Mouse (Mus musculus) layer of hippocampus, adult 2 months (tissue): ENCODE measurements at regions not wholly inside any gene's neighbourhood (a gene's known extent, or its start where the extent isn't known, plus 50 kb on each side); places are given as distances from the start of the nearest gene placed in this dataset.
A peak's percentile ranks its signal among the peaks of the same experiment; 100 is the strongest.

Experiments
- DNase-seq, 2 experiments: peaks; one replicate each; pipeline ENCODE4 v3.0.0; 2022; ENCODE audit warnings: low spot score in 2 of 2
- H3K27ac ChIP-seq: fragments of 200-600 bp; 2 replicates; pipeline ENCODE4 v1.8.1; 2022
- H3K4me3 ChIP-seq: fragments of 200-600 bp; 2 replicates; pipeline ENCODE4 v1.8.1; 2022; ENCODE audit warnings: mild to moderate bottlenecking
- CTCF ChIP-seq: fragments of 200-600 bp; conservative IDR thresholded peaks from 2 replicates; pipeline ENCODE4 v1.8.1; 2022; ENCODE audit warnings: antibody characterized with exemption, mild to moderate bottlenecking, moderate library complexity

GRCm38 (mm10) chr2:10861654-10862292 is 310.1 kb upstream of the Prkcq start:
- no peak for DNase-seq

GRCm38 (mm10) chr2:10864451-10864850 is 307.5 kb upstream of the Prkcq start:
- TF ChIP-seq CTCF: no peak
- H3K4me3 ChIP-seq: no peak overlapping the region
- DNase-seq: no peak
- no peak overlapping the region for H3K27ac ChIP-seq

More at GRCm38 (mm10) chr2:10861654-10862292, 310.1 kb upstream of the Prkcq start:
- no peak for TF ChIP-seq CTCF
- H3K4me3 ChIP-seq: no peak overlapping the region
- no peak overlapping the region for H3K27ac ChIP-seq

GRCm38 (mm10) chr2:10874303-10874702 is 297.6 kb upstream of the Prkcq start:
- TF ChIP-seq CTCF: no peak
- peak; percentile 26 to 45 for DNase-seq
- Histone ChIP-seq H3K4me3 (no peak overlapping the region), H3K27ac (no peak overlapping the region)

GRCm38 (mm10) chr2:10901926-10902325 is 270.0 kb upstream of the Prkcq start:
- no peak for TF ChIP-seq CTCF
- DNase-seq: no peak
- Histone ChIP-seq H3K27ac (no peak overlapping the region), H3K4me3 (no peak overlapping the region)

- peak; percentile 63 for TF ChIP-seq CTCF
- H3K27ac ChIP-seq: no peak overlapping the region
- DNase-seq: no peak
- no peak overlapping the region for H3K4me3 ChIP-seq
Observed at GRCm38 (mm10) chr2:10919955-10920354, 252.0 kb upstream of the Prkcq start.

- H3K4me3 ChIP-seq: no peak overlapping the region; the same call in 1 of the 2 replicates
- H3K27ac ChIP-seq: no peak overlapping the region
- TF ChIP-seq CTCF: no peak
- no peak for DNase-seq
Observed at GRCm38 (mm10) chr2:10920686-10921485, 251.0 kb upstream of the Prkcq start.

GRCm38 (mm10) chr2:10921486-10922450 is 250.1 kb upstream of the Prkcq start:
- no peak for TF ChIP-seq CTCF
- H3K27ac ChIP-seq: no peak overlapping the region
- peak in 1 of 2 experiments; percentile 13 for DNase-seq
- peak overlapping the region; percentile 30; the same call in 1 of the 2 replicates for H3K4me3 ChIP-seq

GRCm38 (mm10) chr2:10923984-10924383 is 247.9 kb upstream of the Prkcq start:
- no peak overlapping the region for H3K27ac ChIP-seq
- no peak for DNase-seq
- no peak overlapping the region for H3K4me3 ChIP-seq
- no peak for TF ChIP-seq CTCF

- no peak for TF ChIP-seq CTCF
- Histone ChIP-seq H3K4me3 (no peak overlapping the region), H3K27ac (no peak overlapping the region)
- DNase-seq: no peak
Observed at GRCm38 (mm10) chr2:10925361-10925760, 246.5 kb upstream of the Prkcq start.

GRCm38 (mm10) chr2:10937405-10937804 is 234.5 kb upstream of the Prkcq start:
- no peak for DNase-seq
- no peak for TF ChIP-seq CTCF
- no peak overlapping the region for H3K27ac ChIP-seq
- H3K4me3 ChIP-seq: no peak overlapping the region

GRCm38 (mm10) chr2:10965224-10965623 is 206.7 kb upstream of the Prkcq start:
- TF ChIP-seq CTCF: no peak
- no peak for DNase-seq
- Histone ChIP-seq H3K27ac (no peak overlapping the region), H3K4me3 (no peak overlapping the region)

GRCm38 (mm10) chr2:10966891-10967290 is 205.0 kb upstream of the Prkcq start:
- no peak for DNase-seq
- Histone ChIP-seq H3K27ac (no peak overlapping the region), H3K4me3 (no peak overlapping the region)
- TF ChIP-seq CTCF: no peak
